Mouse (Mus musculus) liver, embryonic 12.5 days (tissue): ENCODE results near the gene Rab10. TPM values are rescaled to one million over a fixed set of nuclear protein-coding genes. Genes with fewer than 3 reads are reported as not detected.

ENCODE experiments used
- ATAC-seq: fragments of 200-750 bp; cut with Nextera tagmentation; 2 replicates; pipeline ENCODE4 v1.8.0; 2017; ENCODE audit warnings: moderate number of reproducible peaks, mild to moderate bottlenecking, moderate library complexity
- H3K27ac ChIP-seq: fragments of 300-500 bp; sonication (generic); 2 replicates; pipeline ENCODE4 v1.5.1; 2016; ENCODE audit warnings: mild to moderate bottlenecking
- H3K27me3 ChIP-seq: fragments of 300-500 bp; sonication (generic); replicated peaks from 2 replicates; pipeline ENCODE4 v1.6.1; 2016; ENCODE audit warnings: mild to moderate bottlenecking, moderate library complexity
- H3K36me3 ChIP-seq: fragments of 300-500 bp; sonication (generic); 2 replicates; pipeline ENCODE4 v1.6.1; 2016; ENCODE audit warnings: mild to moderate bottlenecking, moderate library complexity
- H3K4me1 ChIP-seq: fragments of 300-500 bp; sonication (generic); 2 replicates; pipeline ENCODE4 v1.6.1; 2016
- H3K4me2 ChIP-seq: fragments of 300-500 bp; sonication (generic); 2 replicates; pipeline ENCODE4 v1.6.1; 2016; ENCODE audit warnings: mild to moderate bottlenecking, moderate library complexity
- H3K4me3 ChIP-seq: fragments of 300-500 bp; sonication (generic); 2 replicates; pipeline ENCODE4 v1.5.1; 2016; ENCODE audit warnings: mild to moderate bottlenecking, moderate library complexity
- H3K9ac ChIP-seq: fragments of 300-500 bp; sonication (generic); 2 replicates; pipeline ENCODE4 v1.6.1; 2016; ENCODE audit warnings: mild to moderate bottlenecking, moderate library complexity
- H3K9me3 ChIP-seq: fragments of 300-500 bp; sonication (generic); replicated peaks from 2 replicates; pipeline ENCODE4 v1.6.1; 2016; ENCODE audit warnings: mild to moderate bottlenecking, moderate library complexity
- WGBS: fragments of 180-500 bp; shearing (Covaris S2); methylation state at CpG from one replicate; pipeline ENCODE4 v1.1.7; 2016; ENCODE audit not compliant: insufficient replicate concordance; 5-methylcytosine and 5-hydroxymethylcytosine counted together
- polyA plus RNA-seq: library from polyadenylated mRNA; unstranded; fragments of >200 nt; fragmentation: Nextera tagmentation; extraction: Ambion mirVana; gene quantifications from 2 replicates; pipeline ENCODE4 v1.2.1, GENCODE M21; 2016

Rab10 gene
- polyA plus RNA-seq, 1 experiment from 2014 or later: 80.8 TPM

GRCm38 (mm10) chr12:3291849-3292248 lies 17.9 kb downstream of the Rab10 start:
- Histone ChIP-seq H3K4me3 (no peak overlapping the region), H3K27me3 (no peaks in the 10 kb centered on the region), H3K9ac (0 out of 2 replicates have a peak overlapping the region, but pooled peaks have one; percentile 10), H3K27ac (peak overlapping the region; percentile 76), H3K9me3 (no peaks in the 10 kb centered on the region), H3K4me1 (peaks cover 93% of the 10 kb centered on the region), H3K4me2 (peak overlapping the region; percentile 12; the same call in 1 of the 2 replicates), H3K36me3 (peaks cover 25% of the 10 kb centered on the region)
- WGBS: 75% methylated on average over 1 of the region's 1 CpGs
- peak; percentile 73 for ATAC-seq

DNA sequence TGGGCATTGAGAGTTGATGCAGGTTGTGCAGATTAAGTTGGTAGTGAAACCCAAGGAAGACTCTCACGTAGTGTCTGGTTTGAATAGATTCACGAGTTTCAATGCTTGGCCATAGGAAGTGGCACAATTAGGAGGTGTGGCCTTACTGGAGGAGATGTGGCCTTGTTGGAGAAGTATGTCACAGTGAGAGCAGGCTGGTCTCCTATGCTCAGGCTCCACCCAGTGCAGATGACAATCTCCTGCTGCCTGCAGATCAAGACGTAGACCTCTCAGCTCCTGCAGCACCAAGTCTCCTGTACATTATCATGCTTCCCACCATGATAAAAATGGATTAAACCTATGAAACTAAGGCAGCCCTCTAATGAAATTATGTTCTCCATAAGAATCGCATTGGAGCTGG lies 18.7 kb downstream of the Rab10 start:
- ATAC-seq: peak; percentile 78
- Histone ChIP-seq H3K4me2 (peak overlapping the region; percentile 36), H3K4me3 (no peak overlapping the region), H3K27ac (peak overlapping the region; percentile 76), H3K9me3 (no peaks in the 10 kb centered on the region), H3K9ac (peak overlapping the region; percentile 22; the same call in 1 of the 2 replicates), H3K36me3 (peaks cover 25% of the 10 kb centered on the region), H3K4me1 (peaks cover 93% of the 10 kb centered on the region), H3K27me3 (no peaks in the 10 kb centered on the region)
- 43% methylated on average over 4 of the region's 4 CpGs for WGBS

DNA sequence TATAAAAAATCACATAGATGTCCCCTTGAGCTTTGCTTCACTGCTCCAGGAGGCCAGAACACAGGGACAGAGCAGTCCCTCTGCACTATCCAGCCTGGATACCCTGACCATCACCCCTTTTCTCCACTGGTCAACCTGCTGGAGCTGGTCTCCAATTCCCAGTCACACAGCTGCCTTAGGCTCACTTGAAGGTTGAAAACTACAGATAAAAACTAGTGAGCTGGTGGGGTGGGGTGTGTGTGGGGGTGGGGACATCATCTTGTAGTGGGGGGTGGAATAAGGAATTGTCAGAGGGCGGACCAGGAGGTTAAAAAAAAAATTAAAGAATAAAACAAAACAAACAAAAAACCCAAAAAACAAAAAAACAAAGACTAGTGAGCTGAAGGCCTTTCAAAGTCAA lies 21.3 kb downstream of the Rab10 start:
- peaks cover 90% of the 10 kb centered on the region for H3K4me1 ChIP-seq
- peaks cover 25% of the 10 kb centered on the region for H3K36me3 ChIP-seq
- H3K27me3 ChIP-seq: no peaks in the 10 kb centered on the region
- H3K9ac ChIP-seq: peak overlapping the region; percentile 65
- no peaks in the 10 kb centered on the region for H3K9me3 ChIP-seq
- peak overlapping the region; percentile 53 for H3K4me2 ChIP-seq
- 63% methylated on average over 1 of the region's 1 CpGs for WGBS
- ATAC-seq: peak; percentile 61
- H3K4me3 ChIP-seq: no peak overlapping the region
- peak overlapping the region; percentile 82 for H3K27ac ChIP-seq

DNA sequence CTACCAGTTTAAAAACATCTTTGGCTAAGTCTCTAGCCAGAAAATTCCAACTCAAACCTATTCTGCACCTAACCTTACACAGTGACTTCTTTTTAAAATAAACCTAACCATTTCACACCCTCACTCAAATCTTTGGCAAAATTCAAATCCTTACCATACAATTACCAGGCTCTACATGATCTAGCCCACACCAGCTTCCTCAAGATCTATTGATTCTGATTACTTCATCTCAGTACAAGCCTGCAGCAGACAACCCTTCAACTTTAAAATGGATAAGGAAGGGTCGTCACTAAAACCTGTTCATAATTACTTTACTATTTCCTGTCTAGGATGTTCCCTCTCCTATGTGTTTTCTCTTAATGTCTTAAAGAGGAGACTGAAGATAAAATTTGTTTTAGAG lies 23.9 kb downstream of the Rab10 start:
- H3K9me3 ChIP-seq: no peaks in the 10 kb centered on the region
- no peak overlapping the region for H3K9ac ChIP-seq
- peaks cover 90% of the 10 kb centered on the region for H3K4me1 ChIP-seq
- peak overlapping the region; percentile 93 for H3K27ac ChIP-seq
- H3K4me3 ChIP-seq: peak overlapping the region; percentile 2; the same call in 1 of the 2 replicates
- ATAC-seq: peak; percentile 50
- peak overlapping the region; percentile 73 for H3K4me2 ChIP-seq
- no peaks in the 10 kb centered on the region for H3K27me3 ChIP-seq
- peaks cover 19% of the 10 kb centered on the region for H3K36me3 ChIP-seq
- WGBS: 16% methylated on average over 1 of the region's 1 CpGs

- Histone ChIP-seq H3K4me2 (peak overlapping the region; percentile 73), H3K27me3 (no peaks in the 10 kb centered on the region), H3K36me3 (peaks cover 19% of the 10 kb centered on the region), H3K4me1 (peaks cover 90% of the 10 kb centered on the region), H3K9me3 (no peaks in the 10 kb centered on the region), H3K9ac (peak overlapping the region; percentile 75), H3K4me3 (peak overlapping the region; percentile 43), H3K27ac (peak overlapping the region; percentile 90)
- peak; percentile 78 for ATAC-seq
- 17% methylated on average over 6 of the region's 6 CpGs for WGBS
These were observed 24.4 kb downstream of the Rab10 start for GRCm38 (mm10) chr12:3285377-3285776.

DNA sequence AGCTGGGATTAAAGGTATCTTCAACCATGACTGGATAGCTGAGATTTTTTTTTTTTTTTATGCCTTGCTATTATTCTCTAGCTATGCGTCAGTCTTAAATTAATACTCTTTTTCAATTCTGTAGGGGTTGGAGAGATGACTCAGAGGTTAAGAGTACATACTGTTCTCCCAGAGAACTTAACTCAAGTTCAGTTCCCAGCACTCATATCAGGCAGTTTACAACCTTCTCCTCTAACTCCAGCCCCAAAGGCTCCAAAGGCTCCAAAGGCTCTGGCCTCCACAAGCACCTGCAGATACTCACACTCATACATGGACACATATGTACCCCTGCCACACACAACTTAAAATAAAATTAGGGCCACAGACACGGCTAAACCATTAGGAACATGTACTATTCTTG lies 25.3 kb downstream of the Rab10 start:
- Histone ChIP-seq H3K36me3 (peaks cover 19% of the 10 kb centered on the region), H3K4me1 (peaks cover 92% of the 10 kb centered on the region), H3K4me2 (peak overlapping the region; percentile 73), H3K9me3 (no peaks in the 10 kb centered on the region), H3K4me3 (no peak overlapping the region), H3K27me3 (no peaks in the 10 kb centered on the region), H3K9ac (peak overlapping the region; percentile 75), H3K27ac (peak overlapping the region; percentile 90)
- WGBS: 62% methylated on average over 2 of the region's 2 CpGs
- no peak for ATAC-seq

- Histone ChIP-seq H3K27me3 (no peaks in the 10 kb centered on the region), H3K9ac (peak overlapping the region; percentile 36), H3K4me1 (peaks cover 95% of the 10 kb centered on the region), H3K4me3 (no peak overlapping the region), H3K9me3 (no peaks in the 10 kb centered on the region), H3K27ac (peak overlapping the region; percentile 90), H3K36me3 (peaks cover 19% of the 10 kb centered on the region), H3K4me2 (peak overlapping the region; percentile 30)
- WGBS: 33% methylated on average over 4 of the region's 4 CpGs
- peak; percentile 49 for ATAC-seq
These were observed 25.8 kb downstream of the Rab10 start for GRCm38 (mm10) chr12:3283829-3284440.

GRCm38 (mm10) chr12:3282954-3283353 lies 26.8 kb downstream of the Rab10 start:
- Histone ChIP-seq H3K36me3 (peaks cover 14% of the 10 kb centered on the region), H3K9ac (peak overlapping the region; percentile 45; the same call in 1 of the 2 replicates), H3K4me2 (peak overlapping the region; percentile 6; the same call in 1 of the 2 replicates), H3K4me3 (no peak overlapping the region), H3K27ac (peak overlapping the region; percentile 90), H3K4me1 (peaks cover 92% of the 10 kb centered on the region), H3K9me3 (no peaks in the 10 kb centered on the region), H3K27me3 (no peaks in the 10 kb centered on the region)
- no peak for ATAC-seq
- WGBS: 50% methylated on average over 1 of the region's 1 CpGs

GRCm38 (mm10) chr12:3282520-3282919 lies 27.2 kb downstream of the Rab10 start:
- 56% methylated on average over 2 of the region's 2 CpGs for WGBS
- H3K4me3 ChIP-seq: no peak overlapping the region
- H3K4me1 ChIP-seq: peaks cover 89% of the 10 kb centered on the region
- H3K27me3 ChIP-seq: no peaks in the 10 kb centered on the region
- peak overlapping the region; percentile 90 for H3K27ac ChIP-seq
- peak overlapping the region; percentile 45; the same call in 1 of the 2 replicates for H3K9ac ChIP-seq
- H3K4me2 ChIP-seq: peak overlapping the region; percentile 4; the same call in 1 of the 2 replicates
- H3K36me3 ChIP-seq: peaks cover 10% of the 10 kb centered on the region; the same call in 1 of the 2 replicates
- ATAC-seq: no peak
- H3K9me3 ChIP-seq: no peaks in the 10 kb centered on the region

DNA sequence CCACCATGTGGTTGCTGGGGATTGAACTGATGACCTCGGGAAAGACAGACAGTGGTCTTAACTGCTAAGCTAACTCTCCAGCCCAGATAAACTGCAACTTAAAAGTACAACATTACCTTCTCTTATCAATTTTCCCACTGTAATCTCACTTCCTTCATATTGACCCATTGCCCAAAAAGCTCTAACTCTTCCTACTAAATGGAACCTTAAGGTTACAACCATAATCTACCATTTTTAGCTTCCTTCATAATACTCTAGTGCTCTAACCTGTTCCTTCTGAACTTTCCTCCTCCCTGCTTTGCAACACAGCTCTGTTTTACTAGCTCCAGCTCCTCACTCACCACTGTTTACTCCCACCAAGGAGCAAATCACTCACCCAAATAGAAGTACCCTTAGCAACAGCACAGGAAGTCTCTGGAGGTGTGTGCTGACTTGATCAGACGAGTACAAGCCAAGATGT lies 30.9 kb downstream of the Rab10 start:
- H3K4me1 ChIP-seq: peaks cover 65% of the 10 kb centered on the region
- ATAC-seq: 0 out of 2 replicates have a peak, but pooled peaks have one; percentile 36
- H3K36me3 ChIP-seq: peaks cover 6% of the 10 kb centered on the region; the same call in 1 of the 2 replicates
- WGBS: 17% methylated on average over 2 of the region's 2 CpGs
- no peak overlapping the region for H3K9ac ChIP-seq
- no peaks in the 10 kb centered on the region for H3K9me3 ChIP-seq
- peak overlapping the region; percentile 54; the same call in 1 of the 2 replicates for H3K27ac ChIP-seq
- H3K4me2 ChIP-seq: no peak overlapping the region
- H3K27me3 ChIP-seq: no peaks in the 10 kb centered on the region
- H3K4me3 ChIP-seq: no peak overlapping the region

GRCm38 (mm10) chr12:3270818-3271217 lies 39.0 kb downstream of the Rab10 start:
- Histone ChIP-seq H3K27me3 (no peaks in the 10 kb centered on the region), H3K9me3 (no peaks in the 10 kb centered on the region), H3K27ac (no peak overlapping the region), H3K4me2 (no peak overlapping the region), H3K4me1 (peaks cover 24% of the 10 kb centered on the region), H3K36me3 (peaks cover 13% of the 10 kb centered on the region), H3K9ac (no peak overlapping the region), H3K4me3 (no peak overlapping the region)
- no peak for ATAC-seq

- Histone ChIP-seq H3K36me3 (peaks cover 27% of the 10 kb centered on the region), H3K9ac (no peak overlapping the region), H3K4me1 (peaks cover 38% of the 10 kb centered on the region), H3K9me3 (no peaks in the 10 kb centered on the region), H3K4me2 (no peak overlapping the region), H3K27me3 (no peaks in the 10 kb centered on the region), H3K27ac (peak overlapping the region; percentile 48; the same call in 1 of the 2 replicates), H3K4me3 (no peak overlapping the region)
- 63% methylated on average over 2 of the region's 2 CpGs for WGBS
- 0 out of 2 replicates have a peak, but pooled peaks have one; percentile 20 for ATAC-seq
These were observed 42.4 kb downstream of the Rab10 start for GRCm38 (mm10) chr12:3267397-3267796.
